Mouse (Mus musculus): ENCODE data around the gene Cox17. TPM values are rescaled to one million over a fixed set of nuclear protein-coding genes. Genes with fewer than 3 reads are reported as not detected.
A peak's percentile ranks its signal among the peaks of the same experiment; 100 is the strongest.

Gene Cox17
- 75.4 and 77.9 TPM in 2 replicates for polyA plus RNA-seq (2015; fragmentation: Nextera tagmentation; extraction: Ambion mirVana)

DNA sequence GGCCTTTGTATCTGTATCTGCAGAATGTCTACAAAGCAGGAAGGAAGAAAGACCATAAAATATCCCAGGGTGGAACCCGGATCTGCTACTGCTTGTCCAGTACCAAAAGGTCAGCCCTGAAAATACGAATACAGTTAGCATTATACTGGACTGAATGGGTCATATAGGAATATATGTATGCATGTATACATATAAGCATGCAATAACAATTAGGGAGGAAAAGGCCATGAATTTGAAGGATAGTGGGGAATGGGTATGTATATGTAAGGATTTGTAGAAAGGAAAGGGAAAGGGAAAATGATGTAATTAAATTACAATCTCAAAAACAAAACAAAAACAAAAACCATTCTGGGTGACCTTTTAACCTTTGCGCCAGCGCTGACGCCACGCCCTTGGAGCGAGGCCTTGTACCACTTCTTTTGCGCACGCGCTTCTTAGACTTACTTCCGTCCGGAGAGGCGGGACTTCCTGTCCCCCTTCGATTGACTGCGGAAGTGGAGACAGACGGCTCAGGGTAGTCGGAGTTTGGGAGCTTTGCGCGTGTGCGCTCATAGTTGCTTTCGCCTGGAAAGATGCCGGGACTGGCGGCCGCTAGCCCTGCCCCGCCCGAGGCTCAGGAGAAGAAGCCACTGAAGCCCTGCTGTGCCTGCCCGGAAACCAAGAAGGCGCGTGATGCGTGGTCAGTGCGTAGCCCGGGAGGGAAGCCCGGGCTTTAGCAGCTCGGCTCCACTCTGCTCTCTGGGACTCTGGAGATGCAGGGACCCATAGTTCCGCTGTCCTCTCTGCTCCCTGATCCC lies at the start of gene Cox17, which contains the start of gene Gm21987:
Cox17 (plus strand) TSS at position 463 of the 797 bp plus-strand sequence.
Gm21987 (plus strand) TSS at position 512 of the 797 bp plus-strand sequence.
- no peaks in the 10 kb centered on the region for H3K27me3 ChIP-seq (replicated peaks)
- H3K27ac ChIP-seq, result peak within 1 kb of the TSS; percentile 83
- H3K36me3 ChIP-seq (replicated peaks), result peaks cover 15% of the 10 kb centered on the region; the same call in 1 of the 2 replicates
- peaks cover 13% of the 10 kb centered on the region for H3K4me1 ChIP-seq
- peak; percentile 98 for ATAC-seq (replicated peaks)
- peak within 1 kb of the TSS; percentile 90 for H3K4me3 ChIP-seq
- H3K9ac ChIP-seq, result peak within 1 kb of the TSS; percentile 86
- WGBS, result 3% methylated on average over 35 of the region's 35 CpGs
- H3K9me3 ChIP-seq, result no peaks in the 10 kb centered on the region
- peak within 1 kb of the TSS; percentile 75 for H3K4me2 ChIP-seq

- Histone ChIP-seq H3K36me3 (replicated peaks) (no peaks in the 10 kb centered on the region), H3K27ac (no peak overlapping the region), H3K4me2 (no peak overlapping the region), H3K4me1 (no peaks in the 10 kb centered on the region), H3K9me3 (no peaks in the 10 kb centered on the region), H3K4me3 (no peak overlapping the region), H3K9ac (no peak overlapping the region), H3K27me3 (replicated peaks) (no peaks in the 10 kb centered on the region)
- 87% methylated on average over 6 of the region's 6 CpGs for WGBS
- ATAC-seq (replicated peaks), result no peak
Observed at GRCm38 (mm10) chr16:38298410-38298809, 48.4 kb upstream of the Cox17 start.

DNA sequence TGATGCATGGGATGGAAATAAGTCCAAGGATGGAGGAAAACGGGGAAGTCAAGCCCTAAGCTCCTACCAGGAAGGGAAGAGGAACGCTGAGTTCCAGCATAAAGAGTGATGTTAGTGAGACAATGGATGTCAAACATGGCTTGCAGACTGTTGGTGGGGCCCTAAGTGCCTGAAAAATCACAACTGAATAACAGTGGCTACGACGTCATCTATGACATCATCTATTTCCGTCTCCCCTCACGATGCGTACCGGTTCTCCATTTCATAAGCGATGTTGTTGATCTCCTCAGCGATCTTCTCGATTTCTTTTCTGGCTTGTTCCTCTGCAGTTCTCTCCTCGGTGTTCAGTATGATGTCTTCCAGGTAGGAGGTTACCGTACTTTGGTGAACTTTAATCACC lies 44.4 kb upstream of the Cox17 start:
- Histone ChIP-seq H3K9me3 (no peaks in the 10 kb centered on the region), H3K4me2 (no peak overlapping the region), H3K27ac (no peak overlapping the region), H3K9ac (no peak overlapping the region), H3K36me3 (replicated peaks) (no peaks in the 10 kb centered on the region), H3K4me3 (no peak overlapping the region), H3K4me1 (peaks cover 7% of the 10 kb centered on the region; the same call in 1 of the 2 replicates), H3K27me3 (replicated peaks) (no peaks in the 10 kb centered on the region)
- ATAC-seq (replicated peaks), result no peak
- WGBS, result 93% methylated on average over 13 of the region's 13 CpGs

DNA sequence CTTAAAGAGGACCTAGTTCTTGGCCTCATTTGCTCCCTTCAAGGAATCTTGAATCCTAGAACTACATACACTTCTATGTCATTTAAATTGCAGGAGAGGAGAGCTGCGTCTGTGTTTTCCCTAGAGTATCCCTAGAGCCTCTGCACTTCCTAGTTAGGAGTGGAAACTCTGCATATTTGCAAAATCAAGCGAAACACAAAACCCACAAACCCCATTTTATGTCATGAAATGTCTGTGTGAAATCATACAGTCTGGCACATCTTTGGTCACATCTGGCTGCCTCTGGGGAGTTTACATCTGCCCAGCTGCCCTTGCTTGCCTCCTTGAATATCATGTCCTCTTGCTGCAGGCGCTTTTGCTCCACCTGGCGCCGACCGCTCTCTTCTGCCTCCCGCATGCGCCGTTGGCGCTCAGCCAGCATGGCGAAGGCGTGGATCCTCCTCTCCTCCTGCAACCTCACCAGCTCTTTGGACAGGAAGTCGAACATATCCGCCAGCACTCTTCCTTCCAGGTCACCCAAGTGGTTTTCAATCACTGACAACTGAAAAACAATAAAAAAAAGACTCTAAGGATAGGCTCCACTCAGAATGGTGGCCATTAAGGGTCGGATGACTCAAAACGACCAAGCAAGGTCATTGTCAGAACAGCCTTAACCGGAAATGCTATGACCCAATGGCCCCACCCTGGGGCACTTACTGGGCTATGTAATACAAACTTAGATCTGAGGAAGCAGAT lies 42.2 kb upstream of the Cox17 start:
- H3K9me3 ChIP-seq, result no peaks in the 10 kb centered on the region
- no peak overlapping the region for H3K27ac ChIP-seq
- H3K9ac ChIP-seq, result no peak overlapping the region
- ATAC-seq (replicated peaks), result no peak
- no peaks in the 10 kb centered on the region for H3K27me3 ChIP-seq (replicated peaks)
- peaks cover 17% of the 10 kb centered on the region for H3K4me1 ChIP-seq
- 85% methylated on average over 17 of the region's 17 CpGs for WGBS
- H3K36me3 ChIP-seq (replicated peaks), result no peaks in the 10 kb centered on the region
- H3K4me3 ChIP-seq, result no peak overlapping the region
- H3K4me2 ChIP-seq, result no peak overlapping the region

DNA sequence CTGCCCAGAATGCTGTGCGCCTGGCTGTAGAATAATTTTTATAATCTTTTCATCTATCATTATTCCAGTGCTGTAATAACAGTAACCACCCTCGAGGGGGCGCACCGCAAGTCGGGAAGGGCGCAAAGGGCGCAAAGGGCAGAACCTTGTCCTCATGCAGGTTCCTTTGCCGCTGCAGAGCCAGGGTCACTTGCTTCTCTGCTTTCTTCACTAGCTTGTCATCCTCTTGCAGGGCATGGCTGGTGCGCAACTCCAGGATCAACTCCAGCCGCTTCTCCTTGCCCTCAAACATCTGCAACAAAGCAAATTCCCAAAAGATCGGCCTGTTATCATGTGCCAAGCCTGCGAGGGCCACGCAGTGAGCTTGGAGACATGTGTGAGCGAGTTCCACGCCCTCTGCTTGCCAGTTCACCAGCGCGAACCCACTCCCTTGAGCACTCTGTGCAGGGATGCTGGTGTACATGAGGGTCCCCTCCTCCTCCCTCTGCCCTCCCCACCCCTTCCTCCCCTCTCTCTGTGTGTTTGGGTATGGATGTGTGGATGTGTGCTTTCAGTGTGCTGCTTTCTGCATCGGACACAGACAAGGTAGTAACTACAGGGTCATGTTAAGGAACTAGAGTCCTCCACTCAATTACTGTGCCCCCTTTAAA lies 40.1 kb upstream of the Cox17 start:
- Histone ChIP-seq H3K27me3 (replicated peaks) (no peaks in the 10 kb centered on the region), H3K4me2 (no peak overlapping the region), H3K36me3 (replicated peaks) (no peaks in the 10 kb centered on the region), H3K4me3 (no peak overlapping the region), H3K27ac (peak overlapping the region; percentile 47; the same call in 1 of the 2 replicates), H3K9ac (no peak overlapping the region), H3K9me3 (no peaks in the 10 kb centered on the region), H3K4me1 (peaks cover 17% of the 10 kb centered on the region)
- 44% methylated on average over 18 of the region's 18 CpGs for WGBS
- ATAC-seq (replicated peaks), result peak; percentile 38

DNA sequence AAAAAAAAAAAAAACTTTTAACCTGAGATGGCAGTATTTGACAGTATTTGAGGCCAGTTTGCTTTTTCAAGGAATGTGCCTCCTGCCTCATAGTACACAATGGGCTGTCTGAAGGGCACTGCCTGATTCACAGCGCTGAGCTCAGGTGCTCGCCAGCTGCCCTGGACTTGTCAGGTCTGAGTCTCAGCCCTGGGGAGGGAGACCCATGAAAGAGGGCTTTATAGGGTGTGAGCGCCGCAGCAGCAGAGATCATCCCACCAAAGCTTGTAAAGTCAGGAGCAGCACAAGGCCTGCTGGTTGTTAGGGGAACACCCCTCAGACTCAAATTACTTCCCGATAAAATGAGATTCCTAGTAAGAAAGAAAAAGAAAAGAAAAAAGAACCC lies 39.6 kb upstream of the Cox17 start:
- Histone ChIP-seq H3K4me2 (peak overlapping the region; percentile 26; the same call in 1 of the 2 replicates), H3K4me1 (peaks cover 17% of the 10 kb centered on the region), H3K9me3 (no peaks in the 10 kb centered on the region), H3K27ac (peak overlapping the region; percentile 47; the same call in 1 of the 2 replicates), H3K27me3 (replicated peaks) (no peaks in the 10 kb centered on the region), H3K36me3 (replicated peaks) (no peaks in the 10 kb centered on the region), H3K9ac (no peak overlapping the region), H3K4me3 (no peak overlapping the region)
- WGBS, result 29% methylated on average over 5 of the region's 5 CpGs
- 0 out of 2 replicates have a peak, but pooled peaks have one; percentile 38 for ATAC-seq (replicated peaks)

DNA sequence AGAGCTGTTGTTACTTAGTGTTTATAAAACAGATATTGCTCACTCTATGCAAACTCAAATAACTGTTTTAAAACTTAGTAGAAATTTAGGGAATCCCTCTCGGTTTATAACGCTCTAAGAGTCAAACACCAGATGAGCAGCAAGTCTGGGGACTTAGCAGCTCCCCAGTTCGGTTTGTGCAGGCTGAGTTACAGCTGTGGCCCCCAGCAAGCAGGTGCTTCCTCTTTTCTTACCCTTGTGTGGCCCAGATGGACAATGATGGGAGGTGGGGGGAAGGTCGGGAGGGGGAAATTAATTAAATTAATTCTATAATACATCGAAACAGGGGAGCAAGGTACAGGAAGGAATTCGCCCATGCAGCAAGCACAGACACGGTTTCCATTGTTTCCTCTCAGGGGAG lies 39.1 kb upstream of the Cox17 start:
- H3K4me1 ChIP-seq, result peaks cover 17% of the 10 kb centered on the region
- H3K4me2 ChIP-seq, result peak overlapping the region; percentile 26
- H3K9me3 ChIP-seq, result no peaks in the 10 kb centered on the region
- H3K9ac ChIP-seq, result no peak overlapping the region
- peak overlapping the region; percentile 48 for H3K27ac ChIP-seq
- WGBS, result 42% methylated on average over 7 of the region's 7 CpGs
- no peaks in the 10 kb centered on the region for H3K27me3 ChIP-seq (replicated peaks)
- H3K4me3 ChIP-seq, result no peak overlapping the region
- ATAC-seq (replicated peaks), result peak; percentile 37; the same call in 1 of the 2 replicates
- H3K36me3 ChIP-seq (replicated peaks), result no peaks in the 10 kb centered on the region

DNA sequence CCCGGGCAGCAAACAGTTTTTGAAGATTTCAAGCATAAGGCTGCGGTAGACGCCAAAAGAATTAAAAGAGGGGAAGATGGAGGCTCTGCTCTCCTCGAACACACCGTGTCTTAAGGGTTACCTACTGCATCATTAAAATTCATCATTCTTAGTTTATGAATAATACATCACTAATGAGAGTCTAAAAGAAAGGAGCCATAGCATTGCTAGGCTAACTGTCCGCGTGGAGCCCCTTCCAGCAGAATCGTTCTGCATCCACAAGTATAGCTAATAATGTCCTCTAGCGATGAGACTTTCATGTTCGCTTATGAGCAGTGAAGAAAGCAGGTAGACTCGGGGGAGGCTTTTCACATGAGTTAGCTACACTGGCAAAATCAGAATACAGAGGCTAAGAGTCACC lies 38.6 kb upstream of the Cox17 start:
- Histone ChIP-seq H3K4me1 (peaks cover 17% of the 10 kb centered on the region), H3K4me2 (peak overlapping the region; percentile 26), H3K27me3 (replicated peaks) (no peaks in the 10 kb centered on the region), H3K4me3 (no peak overlapping the region), H3K9me3 (no peaks in the 10 kb centered on the region), H3K36me3 (replicated peaks) (no peaks in the 10 kb centered on the region), H3K27ac (peak overlapping the region; percentile 48), H3K9ac (no peak overlapping the region)
- peak; percentile 89 for ATAC-seq (replicated peaks)
- WGBS, result 42% methylated on average over 11 of the region's 11 CpGs

GRCm38 (mm10) chr16:38318492-38318891 lies 28.3 kb upstream of the Cox17 start:
- no peaks in the 10 kb centered on the region for H3K36me3 ChIP-seq (replicated peaks)
- no peak overlapping the region for H3K4me2 ChIP-seq
- no peak overlapping the region for H3K4me3 ChIP-seq
- H3K27me3 ChIP-seq (replicated peaks), result no peaks in the 10 kb centered on the region
- no peak overlapping the region for H3K9ac ChIP-seq
- WGBS, result 80% methylated on average over 9 of the region's 9 CpGs
- ATAC-seq (replicated peaks), result no peak
- H3K27ac ChIP-seq, result no peak overlapping the region
- no peaks in the 10 kb centered on the region for H3K4me1 ChIP-seq
- no peaks in the 10 kb centered on the region for H3K9me3 ChIP-seq

DNA sequence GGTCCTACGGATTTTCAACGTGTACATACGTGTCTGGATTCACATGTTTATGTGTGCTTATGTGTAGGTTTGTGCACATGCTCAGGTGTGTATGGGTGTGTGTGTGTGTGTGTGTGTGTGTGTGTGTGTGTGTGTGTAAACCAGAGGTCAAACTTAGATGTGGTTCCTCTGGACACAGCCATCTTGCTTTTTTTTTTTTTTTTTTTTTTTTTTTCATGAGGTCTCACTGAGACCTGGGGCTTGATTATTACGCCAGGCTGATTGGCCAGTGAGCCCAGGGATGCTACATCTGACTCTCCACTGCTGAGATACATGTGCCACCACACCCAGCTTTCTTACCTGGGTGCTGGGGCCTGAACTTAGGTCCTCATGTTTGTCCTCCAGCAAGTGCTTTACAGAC lies 27.7 kb upstream of the Cox17 start:
- H3K4me3 ChIP-seq, result no peak overlapping the region
- no peak for ATAC-seq (replicated peaks)
- 91% methylated on average over 4 of the region's 4 CpGs for WGBS
- no peak overlapping the region for H3K4me2 ChIP-seq
- H3K36me3 ChIP-seq (replicated peaks), result no peaks in the 10 kb centered on the region
- no peaks in the 10 kb centered on the region for H3K9me3 ChIP-seq
- H3K27ac ChIP-seq, result no peak overlapping the region
- no peak overlapping the region for H3K9ac ChIP-seq
- no peaks in the 10 kb centered on the region for H3K4me1 ChIP-seq
- H3K27me3 ChIP-seq (replicated peaks), result no peaks in the 10 kb centered on the region

DNA sequence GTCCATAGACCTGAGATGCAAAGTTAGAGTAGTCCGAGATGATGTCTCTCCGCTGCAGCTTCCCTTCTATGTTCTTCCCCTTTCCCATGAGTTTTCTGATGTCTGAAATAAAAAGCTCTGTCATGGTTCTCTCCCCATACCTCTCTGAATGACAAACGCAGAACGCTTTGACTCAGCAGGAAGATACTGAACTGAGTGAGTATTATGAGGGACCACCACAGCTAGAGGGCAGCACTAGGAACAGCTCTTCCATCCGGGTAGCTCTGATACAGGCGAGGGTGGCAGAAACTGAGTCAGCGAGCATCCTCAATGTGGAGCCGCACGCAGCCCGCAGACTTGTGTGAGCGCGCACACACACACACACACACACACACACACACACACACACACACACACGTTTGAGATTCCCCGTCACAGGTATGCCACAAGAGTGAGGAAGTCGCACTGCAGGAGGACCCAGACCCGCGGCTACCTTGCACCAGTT lies 25.3 kb upstream of the Cox17 start:
- Histone ChIP-seq H3K36me3 (replicated peaks) (no peaks in the 10 kb centered on the region), H3K27ac (no peak overlapping the region), H3K4me3 (peak overlapping the region; percentile 20; the same call in 1 of the 2 replicates), H3K4me2 (peak overlapping the region; percentile 47), H3K4me1 (no peaks in the 10 kb centered on the region), H3K9me3 (no peaks in the 10 kb centered on the region), H3K27me3 (replicated peaks) (no peaks in the 10 kb centered on the region), H3K9ac (no peak overlapping the region)
- ATAC-seq (replicated peaks), result peak; percentile 86
- 27% methylated on average over 17 of the region's 17 CpGs for WGBS

DNA sequence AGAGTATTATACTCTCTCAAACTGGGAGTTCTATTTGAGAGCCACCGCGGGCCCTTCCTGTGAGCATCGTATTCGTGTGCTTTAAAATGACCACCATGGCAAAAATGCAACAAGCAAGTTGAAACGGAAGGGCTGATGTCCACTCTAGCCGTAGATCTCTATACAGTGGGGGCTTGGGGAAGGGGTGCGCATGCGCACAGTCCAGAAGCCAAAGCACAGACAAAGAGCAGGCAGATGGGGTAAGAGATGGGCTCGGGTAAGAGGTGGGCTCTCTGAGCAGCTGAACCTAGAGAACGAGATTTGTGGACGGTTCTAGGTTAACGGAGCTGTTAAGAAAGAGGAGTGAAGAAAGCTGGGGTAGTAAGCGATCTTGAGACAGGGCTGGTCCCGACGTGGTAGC lies 22.5 kb upstream of the Cox17 start:
- Histone ChIP-seq H3K27ac (no peak overlapping the region), H3K9me3 (no peaks in the 10 kb centered on the region), H3K4me2 (no peak overlapping the region), H3K27me3 (replicated peaks) (no peaks in the 10 kb centered on the region), H3K36me3 (replicated peaks) (no peaks in the 10 kb centered on the region), H3K4me3 (no peak overlapping the region), H3K4me1 (no peaks in the 10 kb centered on the region), H3K9ac (no peak overlapping the region)
- no peak for ATAC-seq (replicated peaks)
- WGBS, result 90% methylated on average over 15 of the region's 15 CpGs

Measured in midbrain, embryonic 15.5 days (tissue).